Mouse (Mus musculus): ENCODE results near the gene Tssk2. TPM values are rescaled to one million over a fixed set of nuclear protein-coding genes. Genes with fewer than 3 reads are reported as not detected.

The Tssk2 gene
- polyA plus RNA-seq, 1 experiment from 2014 or later, result not detected

DNA sequence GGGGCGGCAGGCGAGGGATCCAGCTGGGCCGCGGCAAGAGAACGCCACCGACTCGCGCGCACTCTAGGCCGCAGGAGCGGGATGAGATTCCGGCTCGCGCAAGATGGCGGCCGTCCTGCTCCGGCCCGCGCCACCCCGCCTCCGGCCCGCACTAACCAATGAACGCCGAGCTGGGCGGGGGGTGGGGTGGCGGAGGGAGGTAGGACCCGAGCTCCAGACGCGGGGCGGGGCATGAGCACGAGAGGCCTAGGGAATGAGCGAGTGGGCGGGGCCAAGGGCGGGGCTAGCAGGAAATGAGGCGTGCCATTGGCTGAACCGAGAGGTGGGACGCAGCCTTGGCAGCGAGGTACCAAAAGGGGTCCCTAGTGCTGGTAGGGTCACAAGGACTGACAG is 6.9 kb upstream of the Tssk2 start, which contains the start of gene Gm20518:
Gene Gm20518, minus strand, starts transcription at position 105 of the 393 bp plus-strand sequence.
- DNase-seq, result peak; percentile 100
- no peaks in the 10 kb centered on the region for H3K36me3 ChIP-seq (replicated peaks; ENCODE audit: insufficient read depth, low read length)
- ATAC-seq, result peak; percentile 97
- peak within 1 kb of the TSS; percentile 100 for H3K4me3 ChIP-seq (ENCODE audit: low read depth, low read length)
- H3K4me1 ChIP-seq (ENCODE audit: insufficient read depth), result peaks cover 24% of the 10 kb centered on the region
- under 1% methylated on average over 27 of the region's 38 CpGs for WGBS (ENCODE audit: insufficient replicate concordance)
- H3K9ac ChIP-seq (replicated peaks), result peak within 1 kb of the TSS; percentile 99
- H3K4me2 ChIP-seq (ENCODE audit: low read depth, low read length), result peak within 1 kb of the TSS; percentile 94
- no peak for TF ChIP-seq CTCF (IDR thresholded peaks at IDR 0.05; ENCODE audit: low read depth)
- TF ChIP-seq EP300 (IDR thresholded peaks at IDR 0.05; ENCODE audit: low read depth), result no peak
- H3K27me3 ChIP-seq (ENCODE audit: insufficient read depth, low read length), result no peaks in the 10 kb centered on the region
- H3K27ac ChIP-seq (ENCODE audit: low read depth), result peak within 1 kb of the TSS; percentile 98
- H3K9me3 ChIP-seq (ENCODE audit: low read length), result no peaks in the 10 kb centered on the region

- Histone ChIP-seq H3K4me3 (ENCODE audit: low read depth, low read length) (no peak overlapping the region), H3K9me3 (ENCODE audit: low read length) (no peaks in the 10 kb centered on the region), H3K27ac (ENCODE audit: low read depth) (peak overlapping the region; percentile 98), H3K4me2 (ENCODE audit: low read depth, low read length) (peak overlapping the region; percentile 94), H3K4me1 (ENCODE audit: insufficient read depth) (peaks cover 24% of the 10 kb centered on the region), H3K27me3 (ENCODE audit: insufficient read depth, low read length) (no peaks in the 10 kb centered on the region), H3K9ac (replicated peaks) (no peak overlapping the region; the same call in 1 of the 2 replicates), H3K36me3 (replicated peaks; ENCODE audit: insufficient read depth, low read length) (no peaks in the 10 kb centered on the region)
- ATAC-seq, result peak; percentile 32
- 48% methylated on average over 3 of the region's 3 CpGs for WGBS (ENCODE audit: insufficient replicate concordance)
- 0 out of 2 replicates have a peak, but pooled peaks have one; percentile 16 for TF ChIP-seq EP300 (IDR thresholded peaks at IDR 0.05; ENCODE audit: low read depth)
- TF ChIP-seq CTCF (IDR thresholded peaks at IDR 0.05; ENCODE audit: low read depth), result no peak
- peak; percentile 76 for DNase-seq
These were observed 5.8 kb upstream of the Tssk2 start for GRCm38 (mm10) chr16:17892606-17893005.

- H3K4me3 ChIP-seq (ENCODE audit: low read depth, low read length), result no peak within 1 kb of the TSS
- WGBS (ENCODE audit: insufficient replicate concordance), result 71% methylated on average over 2 of the region's 2 CpGs
- no peak within 1 kb of the TSS; the same call in 1 of the 2 replicates for H3K9ac ChIP-seq (replicated peaks)
These were observed 4.5 kb upstream of the Tssk2 start, which contains the start of gene Tssk1 for GRCm38 (mm10) chr16:17893923-17894322. Gene Tssk1, plus strand, starts transcription at chr16:17894223.

DNA sequence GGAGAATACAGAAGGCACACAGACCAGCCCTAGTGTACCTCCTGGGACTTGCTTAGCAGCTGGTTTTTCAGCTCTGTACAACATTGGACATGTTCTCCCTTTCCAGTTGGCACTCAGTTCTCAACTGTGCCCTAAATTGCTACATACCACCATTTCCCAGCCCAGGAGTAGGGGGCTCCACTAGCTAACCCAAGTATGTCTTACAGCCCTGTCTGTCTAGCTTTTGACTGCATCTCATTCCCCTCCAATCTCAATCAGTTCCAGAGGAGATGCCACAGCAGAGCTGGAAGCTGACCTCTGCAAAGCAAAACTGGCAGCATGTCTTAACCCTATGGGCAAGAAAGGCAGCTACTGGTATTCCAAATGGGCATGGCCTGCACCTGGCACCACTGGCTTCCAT is 2.3 kb upstream of the Tssk2 start:
- Histone ChIP-seq H3K4me3 (ENCODE audit: low read depth, low read length) (no peak overlapping the region), H3K27ac (ENCODE audit: low read depth) (no peak overlapping the region), H3K27me3 (ENCODE audit: insufficient read depth, low read length) (no peaks in the 10 kb centered on the region), H3K9me3 (ENCODE audit: low read length) (no peaks in the 10 kb centered on the region), H3K4me2 (ENCODE audit: low read depth, low read length) (no peak overlapping the region), H3K9ac (replicated peaks) (no peak overlapping the region), H3K36me3 (replicated peaks; ENCODE audit: insufficient read depth, low read length) (peaks cover 3% of the 10 kb centered on the region; the same call in 1 of the 2 replicates), H3K4me1 (ENCODE audit: insufficient read depth) (peaks cover 10% of the 10 kb centered on the region)
- DNase-seq, result no peak
- no peak for ATAC-seq
- TF ChIP-seq CTCF (IDR thresholded peaks at IDR 0.05; ENCODE audit: low read depth) (no peak), EP300 (IDR thresholded peaks at IDR 0.05; ENCODE audit: low read depth) (no peak)

More at GRCm38 (mm10) chr16:17893923-17894322, 4.5 kb upstream of the Tssk2 start, which contains the start of gene Tssk1:
- DNase-seq (no peak), ATAC-seq (no peak)
- Histone ChIP-seq H3K27ac (ENCODE audit: low read depth) (no peak within 1 kb of the TSS), H3K36me3 (replicated peaks; ENCODE audit: insufficient read depth, low read length) (no peaks in the 10 kb centered on the region), H3K4me1 (ENCODE audit: insufficient read depth) (peaks cover 24% of the 10 kb centered on the region), H3K27me3 (ENCODE audit: insufficient read depth, low read length) (no peaks in the 10 kb centered on the region), H3K4me2 (ENCODE audit: low read depth, low read length) (no peak within 1 kb of the TSS), H3K9me3 (ENCODE audit: low read length) (no peaks in the 10 kb centered on the region)
- no peak for TF ChIP-seq EP300 (IDR thresholded peaks at IDR 0.05; ENCODE audit: low read depth)
- TF ChIP-seq CTCF (IDR thresholded peaks at IDR 0.05; ENCODE audit: low read depth), result no peak

DNA sequence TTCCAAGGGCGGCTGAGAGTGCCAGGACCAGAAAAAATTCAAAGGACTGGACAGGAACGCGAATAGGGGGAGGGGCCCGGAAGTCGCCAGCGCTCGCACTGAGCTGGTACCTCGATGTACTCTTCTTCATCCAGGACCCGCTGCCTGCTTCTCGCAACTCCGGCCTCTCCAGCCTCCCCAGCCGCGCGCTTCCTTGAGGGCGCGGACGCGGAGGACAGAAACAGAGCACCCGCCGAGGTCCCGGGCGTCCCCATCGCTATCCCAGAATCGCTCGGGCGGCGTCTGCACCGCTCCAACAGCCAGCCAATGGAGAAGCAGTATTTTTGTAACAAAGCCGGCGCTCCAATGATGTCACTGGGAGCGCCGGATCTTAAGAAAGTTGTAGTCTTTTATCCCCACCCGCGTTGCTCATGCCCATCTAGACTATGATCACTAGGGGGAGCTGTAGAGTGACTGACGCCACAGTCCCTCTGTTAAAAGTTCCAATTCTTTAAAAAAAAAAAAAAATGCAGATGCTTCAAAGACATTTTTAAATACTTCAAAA is 12.7 kb downstream of the Tssk2 start, which contains the start of gene Ess2:
Gene Ess2, minus strand, starts transcription at position 297 of the 544 bp plus-strand sequence.
- Histone ChIP-seq H3K4me3 (ENCODE audit: low read depth, low read length) (peak within 1 kb of the TSS; percentile 69), H3K4me2 (ENCODE audit: low read depth, low read length) (peak within 1 kb of the TSS; percentile 80), H3K4me1 (ENCODE audit: insufficient read depth) (peaks cover 18% of the 10 kb centered on the region), H3K9ac (replicated peaks) (peak within 1 kb of the TSS; percentile 63), H3K27ac (ENCODE audit: low read depth) (no peak within 1 kb of the TSS), H3K27me3 (ENCODE audit: insufficient read depth, low read length) (peaks cover 42% of the 10 kb centered on the region), H3K9me3 (ENCODE audit: low read length) (no peaks in the 10 kb centered on the region), H3K36me3 (replicated peaks; ENCODE audit: insufficient read depth, low read length) (peaks cover 24% of the 10 kb centered on the region)
- WGBS (ENCODE audit: insufficient replicate concordance), result under 1% methylated on average over 35 of the region's 35 CpGs
- TF ChIP-seq CTCF (IDR thresholded peaks at IDR 0.05; ENCODE audit: low read depth), result peak; percentile 88
- peak; percentile 53; the same call in 1 of the 2 replicates for TF ChIP-seq EP300 (IDR thresholded peaks at IDR 0.05; ENCODE audit: low read depth)
- DNase-seq (peak; percentile 90), ATAC-seq (peak; percentile 98)

GRCm38 (mm10) chr16:17914307-17915249 is 16.1 kb downstream of the Tssk2 start, which contains the start of gene Gsc2:
Gene Gsc2, minus strand, starts transcription at chr16:17915059.
- DNase-seq (no peak), ATAC-seq (no peak)
- 2% methylated on average over 91 of the region's 106 CpGs for WGBS (ENCODE audit: insufficient replicate concordance)
- H3K36me3 ChIP-seq (replicated peaks; ENCODE audit: insufficient read depth, low read length), result no peaks in the 10 kb centered on the region
- no peak within 1 kb of the TSS for H3K27ac ChIP-seq (ENCODE audit: low read depth)
- H3K4me3 ChIP-seq (ENCODE audit: low read depth, low read length), result peak within 1 kb of the TSS; percentile 44
- H3K4me2 ChIP-seq (ENCODE audit: low read depth, low read length), result peak within 1 kb of the TSS; percentile 70
- H3K27me3 ChIP-seq (ENCODE audit: insufficient read depth, low read length), result peaks cover 48% of the 10 kb centered on the region
- TF ChIP-seq CTCF (IDR thresholded peaks at IDR 0.05; ENCODE audit: low read depth), result no peak
- TF ChIP-seq EP300 (IDR thresholded peaks at IDR 0.05; ENCODE audit: low read depth), result no peak
- H3K9ac ChIP-seq (replicated peaks), result no peak within 1 kb of the TSS
- H3K4me1 ChIP-seq (ENCODE audit: insufficient read depth), result peaks cover 18% of the 10 kb centered on the region
- H3K9me3 ChIP-seq (ENCODE audit: low read length), result no peaks in the 10 kb centered on the region

Data from liver, postnatal 0 days (tissue).